Mouse (Mus musculus): ENCODE measurements around the gene Tspoap1. TPM values are rescaled to one million over a fixed set of nuclear protein-coding genes. Genes with fewer than 3 reads are reported as not detected.

The Tspoap1 gene
- polyA plus RNA-seq, 1 experiment from 2014 or later, result 30.5 TPM

- no peak for ATAC-seq (ENCODE audit: low FRiP score)
- Histone ChIP-seq H3K27ac (no peak overlapping the region), H3K27me3 (0 out of 2 replicates have a peak, but pooled peaks cover 3% of the 10 kb centered on the region), H3K4me1 (0 out of 2 replicates have a peak, but pooled peaks cover 2% of the 10 kb centered on the region), H3K36me3 (no peaks in the 10 kb centered on the region), H3K9me3 (replicated peaks) (no peaks in the 10 kb centered on the region), H3K4me2 (replicated peaks) (no peak overlapping the region), H3K9ac (no peak overlapping the region), H3K4me3 (no peak overlapping the region)
- WGBS, result 75% methylated on average over 1 of the region's 1 CpGs
Observed at GRCm38 (mm10) chr11:87805448-87805847, 45.1 kb downstream of the Tspoap1 start.

DNA sequence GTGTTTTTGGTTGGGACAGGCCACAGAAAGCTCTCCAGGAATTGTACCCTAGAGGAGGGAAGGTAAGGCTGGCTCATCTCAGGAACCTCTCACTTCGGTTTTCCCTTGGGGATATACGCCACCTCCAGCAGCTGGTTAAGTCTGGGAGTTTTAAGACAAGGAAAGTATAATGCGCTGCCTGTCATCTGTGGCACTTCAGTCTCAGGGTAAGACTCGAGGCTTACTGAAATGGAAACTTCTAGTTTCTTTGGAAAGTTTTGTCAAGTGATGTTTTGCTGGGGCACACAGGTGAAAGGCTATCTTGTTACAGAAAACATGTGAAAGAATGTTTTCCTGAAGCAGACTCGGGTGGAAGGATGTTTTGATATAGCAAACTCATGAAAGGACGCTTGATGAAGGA lies 47.1 kb downstream of the Tspoap1 start:
- Histone ChIP-seq H3K9ac (no peak overlapping the region), H3K9me3 (replicated peaks) (no peaks in the 10 kb centered on the region), H3K4me1 (peaks cover 7% of the 10 kb centered on the region; the same call in 1 of the 2 replicates), H3K27ac (no peak overlapping the region), H3K4me2 (replicated peaks) (no peak overlapping the region), H3K36me3 (no peaks in the 10 kb centered on the region), H3K4me3 (no peak overlapping the region), H3K27me3 (no peaks in the 10 kb centered on the region)
- 85% methylated on average over 6 of the region's 6 CpGs for WGBS
- ATAC-seq (ENCODE audit: low FRiP score), result no peak

DNA sequence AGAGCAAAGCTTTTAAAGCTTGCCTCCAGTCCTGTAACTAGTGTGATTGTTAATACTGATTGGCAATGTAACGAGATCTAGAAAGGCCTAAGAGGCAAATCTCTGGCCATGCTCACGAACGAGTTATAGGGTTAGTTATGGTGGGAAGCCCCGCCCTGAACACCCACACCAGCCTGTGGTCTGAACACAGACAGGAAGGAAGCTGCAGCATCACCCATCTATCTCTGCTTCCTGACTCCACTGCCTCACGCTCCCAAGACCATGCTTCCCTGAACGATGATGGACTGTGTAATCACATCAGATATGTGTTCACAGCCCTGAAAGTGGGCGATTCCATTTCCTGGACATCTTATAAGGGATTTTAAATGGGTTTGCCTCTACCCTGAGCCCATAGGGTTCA lies 47.9 kb downstream of the Tspoap1 start:
- Histone ChIP-seq H3K36me3 (no peaks in the 10 kb centered on the region), H3K27me3 (no peaks in the 10 kb centered on the region), H3K27ac (no peak overlapping the region), H3K4me1 (peaks cover 5% of the 10 kb centered on the region; the same call in 1 of the 2 replicates), H3K4me2 (replicated peaks) (no peak overlapping the region), H3K9ac (no peak overlapping the region), H3K4me3 (no peak overlapping the region), H3K9me3 (replicated peaks) (no peaks in the 10 kb centered on the region)
- ATAC-seq (ENCODE audit: low FRiP score), result no peak
- WGBS, result 88% methylated on average over 7 of the region's 7 CpGs

GRCm38 (mm10) chr11:87811396-87811795 lies 51.1 kb downstream of the Tspoap1 start:
- no peak for ATAC-seq (ENCODE audit: low FRiP score)
- Histone ChIP-seq H3K36me3 (no peaks in the 10 kb centered on the region), H3K4me1 (peaks cover 9% of the 10 kb centered on the region), H3K4me3 (no peak overlapping the region), H3K4me2 (replicated peaks) (no peak overlapping the region), H3K27me3 (no peaks in the 10 kb centered on the region), H3K27ac (no peak overlapping the region), H3K9ac (no peak overlapping the region), H3K9me3 (replicated peaks) (no peaks in the 10 kb centered on the region)
- WGBS, result 43% methylated on average over 4 of the region's 4 CpGs

DNA sequence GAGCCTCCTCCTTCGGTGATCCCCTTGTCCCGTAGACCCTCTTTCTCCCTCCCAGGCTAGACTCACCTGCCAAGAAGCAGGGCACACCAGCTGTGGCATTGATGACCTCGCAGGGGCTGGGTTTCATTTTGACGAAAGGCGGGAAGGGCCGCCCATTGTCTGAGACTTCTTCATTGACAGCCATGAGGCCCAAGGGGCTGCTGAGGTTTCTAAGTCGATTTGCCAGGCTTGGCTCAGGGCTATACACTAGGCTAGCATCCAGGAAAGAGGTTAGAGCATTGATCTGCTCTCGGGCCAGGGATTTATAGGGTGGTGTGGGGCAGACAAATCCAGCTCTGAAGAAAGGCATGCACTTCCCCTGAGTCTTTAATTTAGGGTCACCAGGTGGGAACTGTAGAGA lies 54.5 kb downstream of the Tspoap1 start:
- Histone ChIP-seq H3K9ac (no peak overlapping the region), H3K4me2 (replicated peaks) (no peak overlapping the region), H3K4me3 (no peak overlapping the region), H3K4me1 (peaks cover 21% of the 10 kb centered on the region), H3K27ac (no peak overlapping the region), H3K36me3 (no peaks in the 10 kb centered on the region), H3K27me3 (peaks cover 6% of the 10 kb centered on the region; the same call in 1 of the 2 replicates), H3K9me3 (replicated peaks) (no peaks in the 10 kb centered on the region)
- WGBS, result 68% methylated on average over 8 of the region's 8 CpGs
- no peak for ATAC-seq (ENCODE audit: low FRiP score)

DNA sequence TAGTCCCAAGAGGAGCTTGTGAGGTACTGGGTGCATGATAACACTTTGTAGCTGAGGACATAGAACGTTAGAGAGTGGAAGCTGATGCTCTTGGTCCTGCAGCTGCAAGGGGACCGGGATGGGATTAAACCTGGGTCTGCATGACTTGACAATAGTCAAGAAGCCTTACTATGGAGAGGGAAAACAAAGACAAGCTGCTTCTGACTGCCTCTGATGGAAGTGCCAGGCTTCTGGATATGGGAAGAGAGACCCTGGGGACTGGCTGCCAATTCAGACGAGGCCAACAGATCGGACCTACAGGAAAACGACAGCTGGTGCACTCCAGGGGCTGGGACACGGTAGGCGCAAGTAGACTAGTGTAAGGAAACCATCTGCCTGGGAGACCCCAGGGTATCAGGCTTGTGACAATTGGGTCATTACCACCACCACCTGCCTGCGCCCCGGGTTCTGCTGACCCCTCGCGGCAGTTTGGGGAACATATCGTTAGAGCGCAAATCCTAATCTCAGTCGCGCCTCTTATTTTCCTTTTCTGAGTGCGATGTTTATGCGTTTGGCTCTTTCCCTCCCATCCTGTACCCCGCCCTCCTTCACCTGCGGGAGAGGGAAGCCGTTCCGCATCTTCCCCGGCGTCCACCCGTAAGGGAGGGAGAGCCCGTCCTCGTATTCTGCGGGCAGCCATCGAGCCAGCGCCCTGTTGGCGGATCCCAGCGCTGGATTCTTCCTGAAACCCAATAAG lies 56.5 kb downstream of the Tspoap1 start:
- H3K9ac ChIP-seq, result peak overlapping the region; percentile 60
- H3K36me3 ChIP-seq, result no peaks in the 10 kb centered on the region
- H3K4me1 ChIP-seq, result peaks cover 16% of the 10 kb centered on the region
- H3K9me3 ChIP-seq (replicated peaks), result no peaks in the 10 kb centered on the region
- 3% methylated on average over 31 of the region's 31 CpGs for WGBS
- H3K27me3 ChIP-seq, result peaks cover 6% of the 10 kb centered on the region; the same call in 1 of the 2 replicates
- peak overlapping the region; percentile 62 for H3K27ac ChIP-seq
- H3K4me2 ChIP-seq (replicated peaks), result peak overlapping the region; percentile 66
- peak; percentile 94 for ATAC-seq (ENCODE audit: low FRiP score)
- peak overlapping the region; percentile 37 for H3K4me3 ChIP-seq

DNA sequence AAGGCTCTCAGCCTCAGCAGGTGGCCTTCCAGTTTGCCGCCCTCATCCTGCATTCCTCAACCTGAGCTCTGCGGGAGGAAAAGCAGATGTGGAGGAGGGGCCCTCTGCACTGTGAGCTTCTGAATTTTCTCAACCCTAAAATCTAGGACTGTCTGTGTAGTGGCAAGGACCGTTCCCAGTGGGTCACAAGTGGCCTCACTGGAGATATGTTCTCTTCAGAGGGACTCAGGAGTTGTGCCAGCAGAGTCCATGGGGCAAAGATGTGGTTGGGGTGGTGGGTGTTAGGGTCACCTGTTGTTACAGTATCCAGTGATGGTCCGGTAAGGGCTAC lies 57.1 kb downstream of the Tspoap1 start:
- WGBS, result 34% methylated on average over 4 of the region's 4 CpGs
- H3K4me3 ChIP-seq, result peak overlapping the region; percentile 37
- peak overlapping the region; percentile 66 for H3K4me2 ChIP-seq (replicated peaks)
- H3K27ac ChIP-seq, result 0 out of 2 replicates have a peak overlapping the region, but pooled peaks have one; percentile 18
- H3K4me1 ChIP-seq, result peaks cover 16% of the 10 kb centered on the region
- peak overlapping the region; percentile 60; the same call in 1 of the 2 replicates for H3K9ac ChIP-seq
- no peaks in the 10 kb centered on the region for H3K9me3 ChIP-seq (replicated peaks)
- H3K36me3 ChIP-seq, result no peaks in the 10 kb centered on the region
- ATAC-seq (ENCODE audit: low FRiP score), result no peak; the same call in none of the 2 replicates
- H3K27me3 ChIP-seq, result peaks cover 6% of the 10 kb centered on the region; the same call in 1 of the 2 replicates

GRCm38 (mm10) chr11:87821502-87821901 lies 61.2 kb downstream of the Tspoap1 start:
- Histone ChIP-seq H3K4me3 (no peak overlapping the region), H3K4me1 (peaks cover 11% of the 10 kb centered on the region), H3K9ac (no peak overlapping the region), H3K9me3 (replicated peaks) (no peaks in the 10 kb centered on the region), H3K27ac (no peak overlapping the region), H3K4me2 (replicated peaks) (no peak overlapping the region), H3K36me3 (no peaks in the 10 kb centered on the region), H3K27me3 (peaks cover 6% of the 10 kb centered on the region; the same call in 1 of the 2 replicates)
- 47% methylated on average over 5 of the region's 5 CpGs for WGBS
- ATAC-seq (ENCODE audit: low FRiP score), result no peak

- Histone ChIP-seq H3K27me3 (no peaks in the 10 kb centered on the region; the same call in 1 of the 2 replicates), H3K9me3 (replicated peaks) (no peaks in the 10 kb centered on the region), H3K4me3 (no peak within 1 kb of the TSS), H3K9ac (0 out of 2 replicates have a peak within 1 kb of the TSS, but pooled peaks have one; percentile 23), H3K27ac (0 out of 2 replicates have a peak within 1 kb of the TSS, but pooled peaks have one; percentile 13), H3K4me2 (replicated peaks) (no peak within 1 kb of the TSS), H3K36me3 (no peaks in the 10 kb centered on the region), H3K4me1 (peaks cover 11% of the 10 kb centered on the region)
- ATAC-seq (ENCODE audit: low FRiP score), result no peak
- WGBS, result 34% methylated on average over 10 of the region's 10 CpGs
Observed at GRCm38 (mm10) chr11:87828239-87828900, 68.0 kb downstream of the Tspoap1 start, which contains the start of gene Lpo. Gene Lpo (minus strand): TSS chr11:87828289.

MicroRNAs within 50 kb of the gene (microRNA counts, 519-probe panel; counts per million panel counts)
- 3,400 counts per million, percentile 73 among the panel's probes with 10 or more counts for microRNA mmu-miR-142-3p
- microRNA mmu-miR-142-5p, result 3,657 counts per million, percentile 77 among the panel's probes with 10 or more counts

Small RNA genes within 50 kb of the gene (microRNA-seq; reads per million reads assigned to microRNA genes)
- gene Mir142, result not detected
- gene Mir142b, result not detected

Other genes starting within 250 kb of the Tspoap1 start
- gene Gm11492, start 193.9 kb upstream of the Tspoap1 start, polyA plus RNA-seq (2016; fragmentation: Nextera tagmentation; extraction: Ambion mirVana), result not detected in 2 replicates
- gene Sept4, start 191.6 kb upstream of the Tspoap1 start, polyA plus RNA-seq (2016; fragmentation: Nextera tagmentation; extraction: Ambion mirVana), result 13.1 and 14.1 TPM in 2 replicates
- gene Mtmr4, start 168.4 kb upstream of the Tspoap1 start, polyA plus RNA-seq (2016; fragmentation: Nextera tagmentation; extraction: Ambion mirVana), result 81.2 and 86.8 TPM in 2 replicates
- 0.43 and 0.45 TPM in 2 replicates for gene Hsf5, start 143.4 kb upstream of the Tspoap1 start, polyA plus RNA-seq (2016; fragmentation: Nextera tagmentation; extraction: Ambion mirVana)
- 2.1 and 4.4 TPM in 2 replicates for gene Rnf43, start 97.8 kb upstream of the Tspoap1 start, polyA plus RNA-seq (2016; fragmentation: Nextera tagmentation; extraction: Ambion mirVana)
- 129 and 141 TPM in 2 replicates for gene Supt4a, start 23.0 kb upstream of the Tspoap1 start, polyA plus RNA-seq (2016; fragmentation: Nextera tagmentation; extraction: Ambion mirVana)
- gene Mpo, start 33.0 kb downstream of the Tspoap1 start, polyA plus RNA-seq (2016; fragmentation: Nextera tagmentation; extraction: Ambion mirVana), result 1.7 and 2.3 TPM in 2 replicates
- 0.53 and 0.79 TPM in 2 replicates for gene Lpo, start 67.7 kb downstream of the Tspoap1 start, polyA plus RNA-seq (2016; fragmentation: Nextera tagmentation; extraction: Ambion mirVana)
- 15.9 and 19.5 TPM in 2 replicates for gene Mks1, start 92.7 kb downstream of the Tspoap1 start, polyA plus RNA-seq (2016; fragmentation: Nextera tagmentation; extraction: Ambion mirVana)
- gene Epx, start 115.0 kb downstream of the Tspoap1 start, polyA plus RNA-seq (2016; fragmentation: Nextera tagmentation; extraction: Ambion mirVana), result 0.15 TPM in 1 of 2 replicates, not detected in the other
- gene Olfr462, start 131.7 kb downstream of the Tspoap1 start, polyA plus RNA-seq (2016; fragmentation: Nextera tagmentation; extraction: Ambion mirVana), result not detected in 2 replicates
- not detected in 2 replicates for gene Olfr463, start 136.8 kb downstream of the Tspoap1 start, polyA plus RNA-seq (2016; fragmentation: Nextera tagmentation; extraction: Ambion mirVana)
- gene Olfr464, start 160.4 kb downstream of the Tspoap1 start, polyA plus RNA-seq (2016; fragmentation: Nextera tagmentation; extraction: Ambion mirVana), result not detected in 2 replicates
- gene Dynll2, start 227.0 kb downstream of the Tspoap1 start, polyA plus RNA-seq (2016; fragmentation: Nextera tagmentation; extraction: Ambion mirVana), result 39.9 and 44.8 TPM in 2 replicates

All from hindbrain, embryonic 12.5 days (tissue).